8 mouse cellular contexts compared by ENCODE assay signal in the genomic region with DNA sequence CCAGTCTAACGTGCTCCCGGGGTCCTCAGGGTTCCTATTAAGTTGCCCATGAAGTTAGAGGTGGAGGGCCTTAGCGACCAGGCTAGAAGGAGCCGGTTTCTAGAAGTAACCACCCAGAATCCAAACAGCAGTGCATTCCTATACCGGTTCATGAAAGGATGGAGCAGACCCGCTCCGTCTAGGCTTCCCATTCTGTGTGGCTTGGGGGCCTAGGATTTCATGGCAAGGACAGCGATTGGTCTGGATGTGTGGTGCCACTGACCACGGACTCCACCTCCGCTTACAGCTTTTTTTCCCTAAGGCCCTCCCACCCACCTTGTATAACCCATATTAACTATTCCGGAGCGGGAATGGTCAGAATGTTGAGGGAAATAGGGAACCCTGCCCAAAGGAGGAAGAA. TPM values are rescaled to one million over a fixed set of nuclear protein-coding genes. Genes with fewer than 3 reads are reported as not detected.
DNase-seq lines count a peak whose midpoint lies in the region; ATAC-seq and TF ChIP-seq lines count a peak whose summit lies in the region.

No protein-coding gene starts in this region.

- TF ChIP-seq RAD21 in MEL (IDR thresholded peaks at IDR 0.05; ENCODE audit: low read depth, low read length) = no peak

- no peaks in the 10 kb centered on the region for H3K27me3 ChIP-seq in heart, embryonic 13.5 days (replicated peaks)
- no peaks in the 10 kb centered on the region for H3K27me3 ChIP-seq in MEL (ENCODE audit: control insufficient read depth in 1 of 2, insufficient read depth in 2 of 2, low read length in 2 of 2)
- H3K27me3 ChIP-seq in embryonic facial prominence, embryonic 14.5 days (replicated peaks; ENCODE audit: control insufficient read depth, insufficient read depth, low read length) = no peaks in the 10 kb centered on the region
- H3K27me3 ChIP-seq in kidney, postnatal 0 days (ENCODE audit: insufficient read depth, low read length) = no peaks in the 10 kb centered on the region

- peak overlapping the region; percentile 95 for H3K27ac ChIP-seq in heart, embryonic 13.5 days (replicated peaks)
- no peak overlapping the region for H3K27ac ChIP-seq in MEL (ENCODE audit: control insufficient read depth, low read depth, low read length)
- peak overlapping the region; percentile 88 for H3K27ac ChIP-seq in embryonic facial prominence, embryonic 14.5 days (replicated peaks; ENCODE audit: low read depth, low read length)
- peak overlapping the region; percentile 91; the same call in 1 of the 2 replicates for H3K27ac ChIP-seq in kidney, postnatal 0 days

- H3K9me3 ChIP-seq in heart, embryonic 13.5 days = no peaks in the 10 kb centered on the region
- no peaks in the 10 kb centered on the region for H3K9me3 ChIP-seq in MEL (replicated peaks; ENCODE audit: insufficient read depth, low read length)
- no peaks in the 10 kb centered on the region for H3K9me3 ChIP-seq in embryonic facial prominence, embryonic 14.5 days (ENCODE audit: control insufficient read depth, low read length)
- H3K9me3 ChIP-seq in kidney, postnatal 0 days (replicated peaks; ENCODE audit: low read length) = no peaks in the 10 kb centered on the region

- DNase-seq in heart, adult 8-10 months (ENCODE audit: low spot score) = no peak
- DNase-seq in MEL (ENCODE audit: low read depth, low spot score) = no peak
- DNase-seq in embryonic facial prominence, embryonic 14.5 days (ENCODE audit: low spot score) = peak; percentile 86
- DNase-seq in kidney, postnatal 0 days (ENCODE audit: low spot score) = peak; percentile 69
- DNase-seq in lung, postnatal 36 days = peak; percentile 65
- no peak for DNase-seq in ovary, postnatal 10 days (ENCODE audit: low spot score)
- DNase-seq in cerebellum, adult 9-10 months = no peak

- H3K9ac ChIP-seq in heart, embryonic 13.5 days = peak overlapping the region; percentile 91
- peak overlapping the region; percentile 96 for H3K9ac ChIP-seq in MEL (ENCODE audit: control insufficient read depth, low read depth, low read length, poor library complexity, severe bottlenecking)
- peak overlapping the region; percentile 85 for H3K9ac ChIP-seq in embryonic facial prominence, embryonic 14.5 days (ENCODE audit: low read depth, low read length)
- H3K9ac ChIP-seq in kidney, postnatal 0 days (ENCODE audit: low read depth, low read length) = peak overlapping the region; percentile 76; the same call in 1 of the 2 replicates

- no peak for TF ChIP-seq CTCF in MEL (IDR thresholded peaks at IDR 0.05 in 2 of 3, conservative IDR thresholded peaks at IDR 0.05 in 1 of 3; ENCODE audit: control insufficient read depth in 1 of 3, insufficient read depth in 1 of 3, low read depth in 2 of 3, low read length in 3 of 3, poor library complexity in 1 of 3, severe bottlenecking in 1 of 3)
- no peak for TF ChIP-seq CTCF in kidney, postnatal 0 days (IDR thresholded peaks at IDR 0.05; ENCODE audit: low read depth)

- WGBS in heart, embryonic 13.5 days = 20% methylated on average over 12 of the region's 12 CpGs
- WGBS in embryonic facial prominence, embryonic 14.5 days = 8% methylated on average over 12 of the region's 12 CpGs
- WGBS in kidney, postnatal 0 days = 6% methylated on average over 12 of the region's 12 CpGs

- peaks cover 16% of the 10 kb centered on the region for H3K79me2 ChIP-seq in MEL (ENCODE audit: control insufficient read depth, insufficient read depth, low read length, poor library complexity)

- H3K4me1 ChIP-seq in heart, embryonic 13.5 days = peaks cover 31% of the 10 kb centered on the region
- peaks cover 0 to 10% of the 10 kb centered on the region in 2 experiments; a peak in 2 of 4 replicates for H3K4me1 ChIP-seq in MEL (ENCODE audit: control insufficient read depth in 1 of 2, insufficient read depth in 2 of 2, low read length in 2 of 2)
- peaks cover 7% of the 10 kb centered on the region for H3K4me1 ChIP-seq in embryonic facial prominence, embryonic 14.5 days (ENCODE audit: control insufficient read depth, insufficient read depth, low read length)
- peaks cover 6% of the 10 kb centered on the region for H3K4me1 ChIP-seq in kidney, postnatal 0 days (replicated peaks; ENCODE audit: insufficient read depth, low read length)

- peak overlapping the region; percentile 80 for H3K4me3 ChIP-seq in heart, embryonic 13.5 days
- peak overlapping the region; percentile 87 to 92 for H3K4me3 ChIP-seq in MEL (ENCODE audit: control insufficient read depth in 1 of 2, insufficient read depth in 1 of 2, low read depth in 2 of 2, low read length in 2 of 2)
- peak overlapping the region; percentile 76 for H3K4me3 ChIP-seq in embryonic facial prominence, embryonic 14.5 days (ENCODE audit: low read depth, low read length)
- H3K4me3 ChIP-seq in kidney, postnatal 0 days (replicated peaks; ENCODE audit: low read depth, low read length) = peak overlapping the region; percentile 77

- no peak for TF ChIP-seq POLR2A in MEL (IDR thresholded peaks at IDR 0.05; ENCODE audit: control insufficient read depth in 1 of 2, insufficient read depth in 1 of 2, low read depth in 1 of 2, low read length in 2 of 2, poor library complexity in 1 of 2)

- H3K4me2 ChIP-seq in heart, embryonic 13.5 days = peak overlapping the region; percentile 92
- H3K4me2 ChIP-seq in embryonic facial prominence, embryonic 14.5 days (ENCODE audit: low read depth, low read length) = peak overlapping the region; percentile 76
- H3K4me2 ChIP-seq in kidney, postnatal 0 days (ENCODE audit: low read length) = peak overlapping the region; percentile 81

- TF ChIP-seq EP300 in MEL (IDR thresholded peaks at IDR 0.05; ENCODE audit: low read depth in 1 of 2, low read length in 2 of 2) = no peak

- ATAC-seq in heart, embryonic 13.5 days (ENCODE audit: extremely low read depth, insufficient number of reproducible peaks, low FRiP score, low TSS enrichment) = no peak
- ATAC-seq in embryonic facial prominence, embryonic 14.5 days (ENCODE audit: low read depth) = peak; percentile 34
- no peak for ATAC-seq in kidney, postnatal 0 days (replicated peaks; ENCODE audit: low FRiP score, low read depth)

- peaks cover 43% of the 10 kb centered on the region for H3K36me3 ChIP-seq in heart, embryonic 13.5 days
- peaks cover 0 to 8% of the 10 kb centered on the region in 2 experiments; a peak in 3 of 4 replicates for H3K36me3 ChIP-seq in MEL (ENCODE audit: control insufficient read depth in 1 of 2, insufficient read depth in 2 of 2, low read length in 2 of 2)
- H3K36me3 ChIP-seq in embryonic facial prominence, embryonic 14.5 days (ENCODE audit: control insufficient read depth, insufficient read depth, low read length) = peaks cover 40% of the 10 kb centered on the region
- peaks cover 11% of the 10 kb centered on the region for H3K36me3 ChIP-seq in kidney, postnatal 0 days (ENCODE audit: insufficient read depth, low read length)

TF ChIP-seq in MEL, 35 proteins besides CTCF, POLR2A, EP300 and RAD21 (continues in another document):
- TF ChIP-seq MAX (IDR thresholded peaks at IDR 0.05; ENCODE audit: low read length) (no peak), USF1 (IDR thresholded peaks at IDR 0.05; ENCODE audit: low read depth, low read length) (no peak), POLR2AphosphoS2 (IDR thresholded peaks at IDR 0.05; ENCODE audit: low read length) (no peak), MEF2A (IDR thresholded peaks at IDR 0.05; ENCODE audit: extremely low read depth, insufficient replicate concordance, low read depth, low read length, poor library complexity, severe bottlenecking) (no peak), ZC3H11A (IDR thresholded peaks at IDR 0.05; ENCODE audit: low read depth, low read length) (no peak), ZMIZ1 (IDR thresholded peaks at IDR 0.05; ENCODE audit: low read depth, low read length) (no peak), GABPA (IDR thresholded peaks at IDR 0.05; ENCODE audit: low read depth, low read length) (no peak), MXI1 (IDR thresholded peaks at IDR 0.05; ENCODE audit: low read depth, low read length) (no peak)

RNA-seq across cellular contexts. Expression of gene Fads1, which starts 1.4 kb away (rescaled TPM):
- polyA plus RNA-seq in heart, embryonic 13.5 days (2015; fragmentation: Nextera tagmentation; extraction: Ambion mirVana) = 54.8 and 58.9 TPM in 2 replicates
- total RNA-seq in heart, adult 8-10 months (2022) = 10 to 100 TPM; 19.6 to 26.2 (median 23.4) TPM
- total RNA-seq in MEL (2012; rRNA removed) = 36.7 and 38.1 TPM in 2 replicates
- polyA plus RNA-seq in MEL (2012; ENCODE audit: insufficient read depth in 1 of 2, insufficient read length in 2 of 2, low read depth in 1 of 2, low replicate concordance in 2 of 2, missing spikeins in 1 of 2) = 10 to 100 TPM in 1 of 2 experiments, not detected in 1; 69.7 TPM
- polyA plus RNA-seq in embryonic facial prominence, embryonic 14.5 days (2014; fragmentation: Nextera tagmentation; extraction: Ambion mirVana) = 73.6 and 79.5 TPM in 2 replicates
- 54.6 and 63.9 TPM in 2 replicates for polyA plus RNA-seq in kidney, postnatal 0 days (2015; fragmentation: Nextera tagmentation; extraction: Ambion mirVana)

RNA-seq across cellular contexts. Expression of gene Tmem258, which starts 19.7 kb away (rescaled TPM):
- 399 and 448 TPM in 2 replicates for polyA plus RNA-seq in heart, embryonic 13.5 days (2015; fragmentation: Nextera tagmentation; extraction: Ambion mirVana)
- total RNA-seq in heart, adult 8-10 months (2022) = 100 to 1,000 TPM; 163 to 218 (median 190) TPM
- 322 and 354 TPM in 2 replicates for total RNA-seq in MEL (2012; rRNA removed)
- polyA plus RNA-seq in MEL (2012; ENCODE audit: insufficient read depth in 1 of 2, insufficient read length in 2 of 2, low read depth in 1 of 2, low replicate concordance in 2 of 2, missing spikeins in 1 of 2) = 100 to 1,000 TPM in 1 of 2 experiments, not detected in 1; 337 TPM
- polyA plus RNA-seq in embryonic facial prominence, embryonic 14.5 days (2014; fragmentation: Nextera tagmentation; extraction: Ambion mirVana) = 482 and 563 TPM in 2 replicates
- 427 and 460 TPM in 2 replicates for polyA plus RNA-seq in kidney, postnatal 0 days (2015; fragmentation: Nextera tagmentation; extraction: Ambion mirVana)

RNA-seq across cellular contexts. Expression of gene Fen1, which starts 19.9 kb away (rescaled TPM):
- 49.0 and 56.8 TPM in 2 replicates for polyA plus RNA-seq in heart, embryonic 13.5 days (2015; fragmentation: Nextera tagmentation; extraction: Ambion mirVana)
- 1 to 10 TPM; 3.5 to 5.3 (median 4.9) TPM for total RNA-seq in heart, adult 8-10 months (2022)
- total RNA-seq in MEL (2012; rRNA removed) = 160 and 189 TPM in 2 replicates
- 100 to 1,000 TPM in 1 of 2 experiments, not detected in 1; 145 TPM for polyA plus RNA-seq in MEL (2012; ENCODE audit: insufficient read depth in 1 of 2, insufficient read length in 2 of 2, low read depth in 1 of 2, low replicate concordance in 2 of 2, missing spikeins in 1 of 2)
- polyA plus RNA-seq in embryonic facial prominence, embryonic 14.5 days (2014; fragmentation: Nextera tagmentation; extraction: Ambion mirVana) = 52.7 and 63.0 TPM in 2 replicates
- 46.6 and 56.1 TPM in 2 replicates for polyA plus RNA-seq in kidney, postnatal 0 days (2015; fragmentation: Nextera tagmentation; extraction: Ambion mirVana)

RNA-seq across cellular contexts. Expression of gene Myrf, which starts 56.5 kb away (rescaled TPM):
- 8.4 and 11.1 TPM in 2 replicates for polyA plus RNA-seq in heart, embryonic 13.5 days (2015; fragmentation: Nextera tagmentation; extraction: Ambion mirVana)
- total RNA-seq in heart, adult 8-10 months (2022) = 1 to 10 TPM; 4.1 to 8.0 (median 7.2) TPM
- total RNA-seq in MEL (2012; rRNA removed) = 0.20 and 0.23 TPM in 2 replicates
- polyA plus RNA-seq in MEL (2012; ENCODE audit: insufficient read depth in 1 of 2, insufficient read length in 2 of 2, low read depth in 1 of 2, low replicate concordance in 2 of 2, missing spikeins in 1 of 2) = 1 to 10 TPM in 1 of 2 experiments, not detected in 1; 2.7 TPM
- 0.87 and 0.96 TPM in 2 replicates for polyA plus RNA-seq in embryonic facial prominence, embryonic 14.5 days (2014; fragmentation: Nextera tagmentation; extraction: Ambion mirVana)
- 1.2 and 1.5 TPM in 2 replicates for polyA plus RNA-seq in kidney, postnatal 0 days (2015; fragmentation: Nextera tagmentation; extraction: Ambion mirVana)

Comparison
In these comparisons a context has a peak if more than half of its experiments do, and no peak if none do; other contexts are left out.
1. DNase-seq: peak in embryonic facial prominence, embryonic 14.5 days (single experiment), kidney, postnatal 0 days (single experiment) and lung, postnatal 36 days (single experiment); none in heart, adult 8-10 months (single experiment), MEL (single experiment), ovary, postnatal 10 days (single experiment) and cerebellum, adult 9-10 months (single experiment).
2. Peak in every context shown above with its lines, with median percentiles within 50 percentile points of each other: H3K4me2 ChIP-seq, H3K4me3 ChIP-seq and H3K9ac ChIP-seq.